Mouse (Mus musculus) embryonic facial prominence, embryonic 14.5 days (tissue): ENCODE data around the gene Gm16503. TPM values are rescaled to one million over a fixed set of nuclear protein-coding genes. Genes with fewer than 3 reads are reported as not detected.
"Not testable (repeated sequence)": the region's sequence is repeated elsewhere in the genome, so short reads cannot be mapped to it uniquely, and the experiment has no call there.

ENCODE experiments used
- ATAC-seq: fragments of 200-750 bp; cut with Nextera tagmentation; 2 replicates; pipeline ENCODE4 v1.8.0; 2017; ENCODE audit warnings: low read depth, moderate number of reproducible peaks, moderate TSS enrichment
- DNase-seq: peaks from one replicate; pipeline ENCODE4 v3.0.0-alpha.2; 2015; ENCODE audit warnings: low spot score
- H3K27ac ChIP-seq: fragments of 300-500 bp; sonication (generic); replicated peaks from 2 replicates; pipeline ENCODE4 v1.5.1; 2014; ENCODE audit warnings: low read depth, mild to moderate bottlenecking, low read length, moderate library complexity
- H3K27me3 ChIP-seq: fragments of 300-500 bp; sonication (generic); replicated peaks from 2 replicates; pipeline ENCODE4 v1.6.1; 2014; ENCODE audit warnings: low read length; ENCODE audit not compliant: control insufficient read depth, insufficient read depth
- H3K36me3 ChIP-seq: fragments of 300-500 bp; sonication (generic); 2 replicates; pipeline ENCODE4 v1.6.1; 2014; ENCODE audit warnings: low read length, mixed read lengths; ENCODE audit not compliant: control insufficient read depth, insufficient read depth
- H3K4me1 ChIP-seq: fragments of 300-500 bp; sonication (generic); 2 replicates; pipeline ENCODE4 v1.6.1; 2014; ENCODE audit warnings: antibody characterized with exemption, low read length; ENCODE audit not compliant: control insufficient read depth, insufficient read depth
- H3K4me2 ChIP-seq: fragments of 300-500 bp; sonication (generic); 2 replicates; pipeline ENCODE4 v1.6.1; 2014; ENCODE audit warnings: low read depth, mild to moderate bottlenecking, low read length, moderate library complexity, mixed read lengths
- H3K4me3 ChIP-seq: fragments of 300-500 bp; sonication (generic); 2 replicates; pipeline ENCODE4 v1.5.1; 2014; ENCODE audit warnings: low read depth, mild to moderate bottlenecking, low read length
- H3K9ac ChIP-seq: fragments of 300-500 bp; sonication (generic); 2 replicates; pipeline ENCODE4 v1.6.1; 2014; ENCODE audit warnings: low read depth, mild to moderate bottlenecking, low read length, moderate library complexity, mixed read lengths
- H3K9me3 ChIP-seq: fragments of 300-500 bp; sonication (generic); 2 replicates; pipeline ENCODE4 v1.6.1; 2016; ENCODE audit warnings: low read length; ENCODE audit not compliant: control insufficient read depth
- WGBS: fragments of 180-500 bp; shearing (Covaris S2); extraction: QIAGEN DNeasy Blood & Tissue Kit; methylation state at CpG from one replicate; pipeline ENCODE4 v1.1.7; 2014; 5-methylcytosine and 5-hydroxymethylcytosine counted together
- polyA plus RNA-seq: library from polyadenylated mRNA; unstranded; fragments of >200 nt; fragmentation: Nextera tagmentation; extraction: Ambion mirVana; gene quantifications from 2 replicates; pipeline ENCODE4 v1.2.1, GENCODE M21; 2014

The Gm16503 gene
- 0.38 and 0.39 TPM in 2 replicates for polyA plus RNA-seq

DNA sequence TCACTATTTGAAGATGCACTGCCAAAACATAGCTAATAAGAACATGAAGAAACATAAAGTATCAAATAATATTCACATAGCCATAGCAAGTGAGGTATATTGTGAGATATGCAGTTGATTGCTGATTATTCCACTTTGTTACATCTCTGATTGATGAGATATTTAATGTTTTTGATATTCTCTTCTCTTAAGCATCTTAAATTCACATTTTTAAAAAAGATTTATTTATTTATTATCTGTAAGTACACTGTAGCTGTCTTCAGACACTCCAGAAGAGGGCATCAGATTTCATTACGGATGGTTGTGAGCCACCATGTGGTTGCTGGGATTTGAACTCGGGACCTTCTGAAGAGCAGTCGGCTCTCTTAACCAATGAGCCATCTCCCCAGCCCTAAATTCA lies at the start of gene Gm16503:
Gm16503 (plus strand) TSS at position 301 of the 400 bp plus-strand sequence.
- not testable (repeated sequence) for H3K9ac ChIP-seq, H3K4me1 ChIP-seq, H3K4me2 ChIP-seq, H3K27ac ChIP-seq, ATAC-seq, H3K27me3 ChIP-seq, DNase-seq, H3K36me3 ChIP-seq, H3K4me3 ChIP-seq
- peaks cover 57% of the 10 kb centered on the region for H3K9me3 ChIP-seq
- 81% methylated on average over 3 of the region's 3 CpGs for WGBS

DNA sequence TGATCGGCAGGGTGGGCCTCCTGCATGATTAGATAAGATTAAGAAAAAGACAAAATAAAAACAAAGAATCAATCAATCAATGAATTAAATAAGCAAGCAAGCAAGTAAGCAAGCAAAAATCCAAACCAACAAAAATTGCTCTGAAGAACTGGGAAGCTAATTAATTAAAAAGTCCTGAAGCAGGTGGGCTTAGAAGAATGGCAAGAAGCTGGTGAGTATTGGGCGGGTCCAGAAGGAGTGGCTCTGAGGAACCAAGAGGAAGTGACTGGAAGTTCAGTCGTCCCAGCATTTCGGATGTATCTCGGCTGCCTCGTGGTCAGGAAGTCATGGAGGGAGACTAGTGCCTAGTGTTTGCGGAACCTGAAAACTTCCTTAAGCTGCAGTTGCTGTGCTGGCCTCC lies 47.9 kb upstream of the Gm16503 start, which contains the start of gene Zfp982:
Zfp982 (plus strand) TSS at position 301 of the 400 bp plus-strand sequence.
- ATAC-seq, H3K27ac ChIP-seq: not testable (repeated sequence)

DNA sequence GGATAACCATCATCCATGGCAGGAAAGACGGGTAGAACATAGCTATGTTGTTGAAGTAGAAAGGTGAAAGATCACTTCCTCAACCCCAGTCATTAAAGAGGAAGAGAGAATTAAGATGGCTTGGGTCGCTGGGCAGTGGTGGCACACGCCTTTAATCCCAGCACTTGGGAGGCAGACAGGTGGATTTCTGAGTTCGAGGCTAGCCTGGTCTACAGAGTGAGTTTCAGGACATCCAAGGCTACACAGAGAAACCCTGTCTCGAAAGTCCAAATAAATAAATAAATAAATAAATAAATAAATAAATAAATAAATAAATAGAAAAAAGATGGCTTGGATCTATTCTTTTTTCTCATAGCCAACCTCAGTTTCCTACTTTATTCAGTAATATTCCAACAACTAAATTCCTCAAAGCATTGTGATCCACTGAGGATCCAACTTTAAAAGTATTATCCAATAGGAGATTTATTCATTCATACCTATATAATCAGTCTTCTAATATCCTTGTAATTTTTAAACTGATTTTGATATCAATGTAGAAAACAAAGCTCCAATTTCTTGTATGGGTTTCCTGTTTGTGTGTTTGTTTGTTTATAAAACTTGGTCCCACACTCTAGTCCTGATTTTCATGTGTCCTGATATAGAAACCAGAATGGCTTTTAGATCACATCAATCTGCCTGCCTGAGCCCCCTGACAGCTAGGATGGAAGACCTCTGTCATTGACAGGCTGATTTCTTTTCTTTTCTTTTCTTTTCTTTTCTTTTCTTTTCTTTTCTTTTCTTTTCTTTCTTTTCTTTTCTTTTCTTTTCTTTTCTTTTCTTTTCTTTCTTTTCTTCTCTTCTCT lies 41.0 kb upstream of the Gm16503 start:
- not testable (repeated sequence) for DNase-seq, H3K4me1 ChIP-seq, H3K9ac ChIP-seq, H3K36me3 ChIP-seq, H3K4me2 ChIP-seq, ATAC-seq, H3K27me3 ChIP-seq, H3K4me3 ChIP-seq, H3K27ac ChIP-seq
- H3K9me3 ChIP-seq = peaks cover 24% of the 10 kb centered on the region
- 86% methylated on average over 5 of the region's 5 CpGs for WGBS

More for the DNA sequence above, 47.9 kb upstream of the Gm16503 start, which contains the start of gene Zfp982:
- H3K27me3 ChIP-seq, H3K4me1 ChIP-seq, H3K36me3 ChIP-seq, H3K4me3 ChIP-seq, H3K9ac ChIP-seq, H3K4me2 ChIP-seq, DNase-seq: not testable (repeated sequence)
- 91% methylated on average over 7 of the region's 7 CpGs for WGBS
- peaks cover 47% of the 10 kb centered on the region for H3K9me3 ChIP-seq

DNA sequence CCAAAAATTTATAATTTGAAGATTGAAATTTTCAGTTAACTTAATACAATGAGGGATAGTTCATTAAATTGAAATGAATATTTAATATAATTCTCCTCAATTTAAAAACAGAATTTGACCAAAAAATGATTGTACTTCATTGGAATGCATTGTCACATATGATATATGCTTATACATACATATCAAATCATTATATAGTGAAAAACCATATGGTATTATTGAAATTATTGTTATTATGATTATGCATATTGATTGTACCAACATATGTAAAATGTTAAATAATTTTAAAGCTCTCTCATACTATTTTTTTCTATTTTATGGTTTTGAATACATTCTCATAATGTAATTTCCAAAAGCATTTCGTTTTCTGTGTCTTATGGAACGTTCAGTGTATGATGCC lies 30.8 kb upstream of the Gm16503 start:
- Histone ChIP-seq H3K36me3 (peaks cover 3% of the 10 kb centered on the region; the same call in 1 of the 2 replicates), H3K9ac (no peak overlapping the region), H3K4me1 (no peaks in the 10 kb centered on the region), H3K27me3 (no peaks in the 10 kb centered on the region), H3K4me3 (no peak overlapping the region), H3K4me2 (no peak overlapping the region), H3K27ac (no peak overlapping the region), H3K9me3 (peaks cover 45% of the 10 kb centered on the region)
- WGBS = 78% methylated on average over 2 of the region's 2 CpGs
- ATAC-seq (no peak), DNase-seq (no peak)

DNA sequence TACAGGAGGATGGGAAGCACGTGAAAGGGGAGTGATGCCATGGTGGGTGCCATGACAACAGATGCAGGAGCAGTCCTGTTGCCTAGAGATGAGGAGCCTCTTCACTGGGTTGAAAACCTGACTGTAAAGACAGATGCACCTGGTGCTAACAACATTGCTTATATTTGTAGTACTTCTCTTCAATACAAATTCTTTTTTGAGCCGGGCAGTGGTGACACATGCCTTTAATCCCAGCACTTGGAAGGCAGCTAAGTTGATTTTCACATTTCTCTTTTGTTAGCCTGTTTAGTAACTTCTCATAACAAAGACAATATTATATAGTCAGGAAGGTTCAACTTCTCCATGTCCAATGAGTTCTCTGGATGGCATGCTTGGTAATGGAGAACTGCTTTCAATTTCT lies 21.0 kb upstream of the Gm16503 start:
- H3K36me3 ChIP-seq = no peaks in the 10 kb centered on the region
- 64% methylated on average over 2 of the region's 2 CpGs for WGBS
- H3K9ac ChIP-seq = no peak overlapping the region
- H3K27ac ChIP-seq = no peak overlapping the region
- H3K27me3 ChIP-seq = no peaks in the 10 kb centered on the region
- H3K9me3 ChIP-seq = peaks cover 83% of the 10 kb centered on the region
- ATAC-seq (no peak), DNase-seq (no peak)
- no peak overlapping the region for H3K4me3 ChIP-seq
- H3K4me2 ChIP-seq = no peak overlapping the region
- no peaks in the 10 kb centered on the region for H3K4me1 ChIP-seq

DNA sequence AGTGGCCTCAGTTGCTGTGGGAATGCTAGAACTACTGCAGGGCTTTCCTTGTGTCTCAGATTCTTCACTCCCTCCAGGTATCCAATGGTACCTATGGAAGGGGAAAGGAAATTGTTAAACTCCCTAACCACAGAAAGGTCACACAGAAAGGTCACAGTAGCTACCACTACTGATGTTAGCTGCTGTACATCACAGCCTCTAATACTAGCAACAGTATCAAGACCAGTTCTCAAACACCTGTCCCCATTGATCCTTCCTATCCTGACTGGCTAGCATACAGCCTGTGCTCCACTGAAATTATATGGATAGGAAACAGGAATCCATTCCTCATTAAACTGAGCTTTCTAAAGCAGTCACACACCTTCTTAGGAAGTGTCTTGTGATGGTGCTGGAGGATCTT lies 19.9 kb upstream of the Gm16503 start:
- H3K4me3 ChIP-seq = no peak overlapping the region
- no peaks in the 10 kb centered on the region for H3K4me1 ChIP-seq
- H3K9ac ChIP-seq = no peak overlapping the region
- 0 out of 2 replicates have a peak, but pooled peaks have one; percentile 19 for ATAC-seq
- H3K9me3 ChIP-seq = peaks cover 85% of the 10 kb centered on the region
- no peak for DNase-seq
- H3K36me3 ChIP-seq = no peaks in the 10 kb centered on the region
- H3K27ac ChIP-seq = no peak overlapping the region
- H3K27me3 ChIP-seq = no peaks in the 10 kb centered on the region
- H3K4me2 ChIP-seq = no peak overlapping the region

DNA sequence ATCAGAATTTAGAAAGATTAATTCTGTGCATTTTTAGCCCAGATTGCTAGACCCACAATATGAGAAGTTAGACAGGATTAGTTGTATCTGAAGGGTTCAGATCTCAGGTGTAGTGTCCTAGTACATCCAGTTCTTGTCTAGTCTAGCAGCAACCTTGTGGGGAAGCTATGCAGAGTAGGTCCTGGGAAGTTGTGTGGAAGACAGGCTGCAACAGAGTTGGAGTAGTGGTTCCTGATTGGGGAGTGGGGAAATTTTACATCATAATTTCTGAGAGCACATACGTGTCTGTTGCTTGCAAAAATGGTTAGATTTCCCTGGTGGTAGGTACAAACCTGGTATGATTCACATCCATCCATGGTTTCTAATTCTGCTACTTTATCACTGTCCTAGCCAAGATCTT lies 14.9 kb upstream of the Gm16503 start:
- no peak for ATAC-seq
- H3K9me3 ChIP-seq = peaks cover 83% of the 10 kb centered on the region

DNA sequence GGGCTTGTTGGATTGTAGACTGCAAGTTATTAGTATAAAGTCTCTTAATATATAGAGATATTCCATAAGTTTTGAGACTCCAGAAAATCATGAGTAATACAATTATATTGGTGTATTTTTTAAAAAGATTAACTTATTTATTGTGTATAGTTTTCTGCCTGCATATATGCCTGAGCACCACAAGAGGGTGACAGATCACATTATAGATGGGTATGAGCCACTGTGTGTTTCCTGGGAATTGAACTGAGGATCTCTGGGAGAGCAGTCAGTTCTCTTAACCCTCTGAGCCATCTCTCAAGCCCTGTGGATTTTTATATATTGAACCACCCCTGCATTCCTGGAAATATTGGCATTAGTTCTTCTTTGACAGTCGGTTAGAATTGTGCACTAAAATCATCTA lies 9.7 kb upstream of the Gm16503 start:
- H3K4me1 ChIP-seq = no peaks in the 10 kb centered on the region
- H3K4me3 ChIP-seq = no peak overlapping the region
- H3K27ac ChIP-seq = no peak overlapping the region
- ATAC-seq (no peak), DNase-seq (no peak)
- H3K4me2 ChIP-seq = no peak overlapping the region
- WGBS = 79% methylated on average over 1 of the region's 1 CpGs
- H3K9ac ChIP-seq = no peak overlapping the region
- no peaks in the 10 kb centered on the region for H3K27me3 ChIP-seq
- no peaks in the 10 kb centered on the region for H3K36me3 ChIP-seq
- peaks cover 71% of the 10 kb centered on the region for H3K9me3 ChIP-seq

More for the DNA sequence above, 14.9 kb upstream of the Gm16503 start:
- DNase-seq = no peak
- Histone ChIP-seq H3K27ac (no peak overlapping the region), H3K4me3 (no peak overlapping the region), H3K36me3 (no peaks in the 10 kb centered on the region), H3K9ac (no peak overlapping the region), H3K27me3 (no peaks in the 10 kb centered on the region), H3K4me1 (no peaks in the 10 kb centered on the region), H3K4me2 (no peak overlapping the region)
- 84% methylated on average over 1 of the region's 1 CpGs for WGBS

DNA sequence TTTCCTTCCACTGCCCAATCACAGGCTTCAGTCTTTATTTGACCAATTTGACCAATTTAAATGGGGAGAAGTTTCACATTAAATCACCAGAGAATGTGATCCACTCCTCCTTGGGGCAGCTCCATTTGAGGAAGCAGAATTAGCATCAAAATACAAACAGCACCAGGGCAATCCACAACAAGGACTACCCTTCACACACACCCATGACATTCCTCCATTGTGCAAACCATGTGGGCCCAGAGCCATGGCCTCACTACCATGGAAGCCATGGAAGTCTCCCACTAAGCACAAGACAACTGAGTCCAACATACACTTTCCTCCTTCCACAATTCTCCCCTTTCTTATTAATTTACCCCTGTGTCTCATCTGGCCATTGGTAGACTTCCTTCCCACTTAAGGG lies 4.1 kb upstream of the Gm16503 start:
- H3K4me3 ChIP-seq, H3K36me3 ChIP-seq, H3K4me1 ChIP-seq, H3K9ac ChIP-seq, H3K27ac ChIP-seq, H3K27me3 ChIP-seq, DNase-seq, H3K4me2 ChIP-seq, ATAC-seq: not testable (repeated sequence)
- H3K9me3 ChIP-seq = peaks cover 66% of the 10 kb centered on the region
